Mouse (Mus musculus) CD4-positive naive resting alpha-beta T cell, adult 57 days (primary cell): Measurements from ENCODE around the gene Ift74. TPM values are rescaled to one million over a fixed set of nuclear protein-coding genes. Genes with fewer than 3 reads are reported as not detected.

ENCODE experiments used
- total RNA-seq: library from RNA; stranded (reverse); gene quantifications from one replicate; pipeline ENCODE4 v1.2.4, GENCODE M21; 2023

Gene Ift74
- total RNA-seq, result 3.2 TPM

DNA sequence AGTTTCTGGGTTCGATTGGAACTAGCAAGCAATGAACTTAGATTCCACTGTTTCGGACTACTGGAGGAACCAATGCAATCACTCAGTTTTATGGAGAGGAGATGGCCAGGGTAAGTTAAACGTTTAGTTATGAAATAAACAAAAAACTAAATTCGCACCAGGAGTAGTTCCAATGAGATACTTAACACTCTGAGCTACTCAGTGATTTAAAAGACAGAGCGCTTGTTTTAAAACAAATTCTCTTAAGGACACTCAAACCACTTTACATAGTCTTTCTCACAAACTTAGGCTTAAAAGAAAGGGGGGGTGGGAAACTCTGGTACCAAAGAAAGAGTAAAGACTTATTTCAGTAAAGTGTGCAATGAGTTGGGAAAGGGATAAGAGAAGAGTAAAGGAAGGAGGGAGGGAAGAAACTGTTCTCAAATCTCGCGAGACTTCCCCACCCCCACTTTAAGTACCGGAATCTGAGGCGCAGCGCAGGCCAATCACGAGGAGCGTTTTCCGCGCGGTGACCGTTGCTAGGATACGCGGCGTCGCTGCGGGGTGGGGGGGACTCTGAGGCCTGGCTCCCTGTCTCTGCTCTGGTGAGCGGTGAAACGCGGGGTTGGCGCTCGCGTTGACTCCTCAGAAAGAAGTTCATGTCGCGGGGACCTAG is at the start of gene Ift74:
TSS of gene Ift74 (plus strand) at position 520 of the 655 bp plus-strand sequence.

DNA sequence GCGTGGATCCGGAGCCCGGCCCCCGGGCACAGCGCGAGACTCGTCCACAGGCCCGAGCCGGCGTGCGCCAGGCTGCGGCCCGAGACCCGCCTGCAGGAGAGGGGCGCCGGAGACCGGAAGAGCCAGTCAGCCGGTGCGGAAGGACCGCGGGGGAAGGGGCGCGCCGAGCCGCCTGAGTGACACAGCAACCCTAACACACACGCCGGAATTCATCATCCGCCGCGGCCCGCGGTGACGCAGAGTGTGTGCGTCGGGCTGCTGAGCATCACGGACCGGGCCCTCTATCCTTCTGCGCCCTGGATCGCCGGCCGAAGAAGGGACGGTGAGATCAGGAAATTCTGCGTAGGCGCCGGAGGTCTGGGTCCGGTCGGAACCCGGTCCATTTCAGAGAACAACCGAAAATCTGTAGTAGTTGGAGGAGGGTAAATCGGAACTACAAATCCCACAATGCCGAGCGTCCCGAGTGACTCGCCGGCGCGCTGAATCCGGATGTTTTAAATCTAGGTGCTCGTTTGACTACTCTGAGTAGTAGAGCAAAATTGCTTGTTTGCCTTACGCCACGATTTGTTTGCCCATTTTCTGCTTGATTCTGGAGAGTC is 11.2 kb upstream of the Ift74 start, which contains the start of gene Plaa:
TSS of gene Plaa (minus strand) at position 214 of the 599 bp plus-strand sequence.

DNA sequence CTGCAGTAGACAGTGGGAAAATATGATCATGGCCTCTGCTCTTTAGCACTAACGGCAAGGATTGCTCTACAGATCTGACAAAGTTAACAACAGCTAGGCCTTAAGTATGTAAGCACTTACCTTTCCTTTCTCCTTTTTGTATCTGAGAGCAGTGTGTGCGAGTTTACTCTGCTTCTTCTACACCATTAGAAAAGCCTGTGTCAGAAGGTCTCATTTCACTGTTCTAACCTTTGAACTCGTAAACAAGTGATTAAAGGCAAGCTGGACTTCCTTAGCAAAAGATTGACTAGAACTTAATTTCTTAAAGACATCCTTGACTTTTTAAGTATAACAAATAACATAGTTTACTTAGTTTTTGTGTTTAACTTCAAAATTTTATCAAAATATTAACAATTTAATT is 35.6 kb downstream of the Ift74 start, which contains the start of gene Lrrc19:
TSS of gene Lrrc19 (minus strand) at position 225 of the 400 bp plus-strand sequence.

GRCm38 (mm10) chr4:94738838-94739731 is 124.8 kb downstream of the Ift74 start, which contains the start of gene Tek:
Gene Tek, plus strand, starts transcription at chr4:94739289.

Other genes starting within 250 kb of the Ift74 start
- not detected for gene Gm10306, start 57.9 kb upstream of the Ift74 start, total RNA-seq
- gene Caap1, start 57.7 kb upstream of the Ift74 start, total RNA-seq, result 13.5 TPM
- gene Plaa, start 11.2 kb upstream of the Ift74 start, total RNA-seq, result 47.9 TPM
- not detected for gene Lrrc19, start 35.7 kb downstream of the Ift74 start, total RNA-seq
- 0.21 TPM for gene Tek, start 124.8 kb downstream of the Ift74 start, total RNA-seq